Mouse (Mus musculus): ENCODE measurements around the gene Tmod1.

The Tmod1 gene

GRCm38 (mm10) chr4:46089524-46090125, 50.9 kb downstream of the Tmod1 start:
- no peak for DNase-seq (ENCODE audit: low spot score)

DNA sequence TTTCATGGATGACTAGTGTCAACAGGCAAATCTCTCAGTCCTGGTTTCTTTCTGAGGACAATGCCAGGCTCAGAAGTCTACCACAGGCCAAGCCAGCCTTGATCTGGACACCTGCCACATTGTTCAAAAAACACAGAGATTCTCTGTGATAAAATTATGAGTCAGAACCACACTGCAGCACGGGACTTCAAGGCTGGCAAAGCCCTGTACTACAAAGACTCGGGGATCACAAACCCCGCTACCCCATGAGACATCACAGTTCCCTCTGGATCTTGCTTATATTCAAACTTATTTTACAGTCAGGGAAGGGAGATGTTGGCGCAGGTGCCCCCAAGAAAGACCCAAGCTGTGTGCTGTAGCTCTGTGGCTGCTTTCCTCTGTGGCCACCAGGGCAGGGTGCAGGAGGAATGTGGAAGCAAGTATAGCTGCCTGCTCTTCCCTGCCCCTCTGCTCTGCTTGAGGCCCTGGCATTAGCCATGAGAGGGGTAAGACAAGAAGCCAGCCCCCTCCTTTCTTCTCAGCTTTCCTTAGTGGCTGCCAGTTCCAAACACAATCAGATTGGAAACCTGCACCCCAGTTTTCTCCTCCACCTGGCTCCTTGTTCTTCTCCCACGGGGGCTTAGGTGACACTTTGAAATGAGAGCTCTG, 53.8 kb downstream of the Tmod1 start:
- DNase-seq (ENCODE audit: low spot score) = no peak

DNA sequence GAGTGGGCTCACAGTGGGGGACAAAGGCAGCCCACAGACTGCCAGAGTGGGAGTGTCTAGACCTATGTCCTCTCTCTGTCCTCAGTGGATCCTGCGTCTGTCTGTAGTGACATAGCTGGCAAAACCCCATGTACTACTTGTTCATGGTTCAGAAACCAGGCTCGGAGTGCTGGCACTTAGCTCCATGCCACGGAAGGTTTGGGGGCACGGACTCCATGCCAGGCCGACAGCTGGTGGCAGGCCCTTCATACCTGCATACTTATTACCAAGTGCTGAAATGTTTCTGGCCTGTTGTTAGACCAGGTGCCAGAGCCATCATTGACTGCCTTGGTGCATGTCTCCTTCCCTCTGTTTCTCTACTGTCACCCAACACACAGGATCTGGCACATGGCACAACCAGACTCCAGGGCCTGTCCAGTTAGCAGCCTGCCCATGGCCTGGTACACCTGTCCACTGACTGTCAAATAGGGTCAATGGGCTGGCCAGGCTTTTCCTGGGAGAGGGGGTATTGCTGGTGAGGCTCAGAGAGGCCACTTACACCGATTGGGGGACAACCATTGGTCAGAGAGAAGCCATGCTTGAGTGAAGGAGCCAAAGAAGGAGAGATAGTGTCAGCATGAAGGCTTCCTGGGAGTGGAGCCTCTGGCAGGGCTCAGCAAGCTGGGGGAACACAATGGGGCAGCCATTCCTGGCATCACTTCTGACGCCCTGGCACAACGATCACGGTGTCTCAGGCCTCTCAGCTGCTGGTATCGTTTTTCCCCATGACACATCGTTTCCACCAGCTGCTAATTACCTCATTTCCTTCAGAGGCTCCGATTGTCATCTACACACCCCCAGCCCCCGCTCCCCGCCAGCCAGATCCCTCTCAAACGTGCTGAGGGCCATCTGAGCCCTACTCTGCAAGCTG, 56.4 kb downstream of the Tmod1 start:
- DNase-seq (ENCODE audit: low spot score) = no peak

- no peak for DNase-seq (ENCODE audit: low spot score)
Observed at GRCm38 (mm10) chr4:46095826-46096159, 57.1 kb downstream of the Tmod1 start.

DNA sequence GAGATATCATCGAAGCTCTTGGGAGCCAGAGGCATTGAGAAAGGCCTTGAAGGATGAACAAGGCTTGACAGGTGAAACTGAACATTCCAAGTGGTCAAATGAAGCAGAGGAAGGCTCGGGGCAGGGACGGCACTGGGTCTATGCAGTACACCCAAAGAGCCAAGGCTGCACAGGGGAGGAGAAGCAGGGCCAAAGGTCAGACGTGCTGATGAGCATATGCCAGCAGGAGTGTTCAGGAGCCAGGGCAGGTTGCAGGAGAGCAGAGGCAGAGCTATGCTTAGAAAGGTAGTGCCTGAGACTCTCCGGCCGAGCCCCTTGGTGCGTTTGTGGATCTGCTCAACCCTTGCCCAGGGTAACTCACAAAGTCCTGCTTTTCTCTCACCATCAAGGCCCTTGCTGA, 57.8 kb downstream of the Tmod1 start:
- DNase-seq (ENCODE audit: low spot score) = no peak

GRCm38 (mm10) chr4:46097591-46097990, 58.9 kb downstream of the Tmod1 start:
- no peak for DNase-seq (ENCODE audit: low spot score)

- DNase-seq (ENCODE audit: low spot score) = no peak
Observed at GRCm38 (mm10) chr4:46099132-46099531, 60.4 kb downstream of the Tmod1 start.

GRCm38 (mm10) chr4:46100539-46100938, 61.8 kb downstream of the Tmod1 start:
- DNase-seq (ENCODE audit: low spot score) = no peak

DNA sequence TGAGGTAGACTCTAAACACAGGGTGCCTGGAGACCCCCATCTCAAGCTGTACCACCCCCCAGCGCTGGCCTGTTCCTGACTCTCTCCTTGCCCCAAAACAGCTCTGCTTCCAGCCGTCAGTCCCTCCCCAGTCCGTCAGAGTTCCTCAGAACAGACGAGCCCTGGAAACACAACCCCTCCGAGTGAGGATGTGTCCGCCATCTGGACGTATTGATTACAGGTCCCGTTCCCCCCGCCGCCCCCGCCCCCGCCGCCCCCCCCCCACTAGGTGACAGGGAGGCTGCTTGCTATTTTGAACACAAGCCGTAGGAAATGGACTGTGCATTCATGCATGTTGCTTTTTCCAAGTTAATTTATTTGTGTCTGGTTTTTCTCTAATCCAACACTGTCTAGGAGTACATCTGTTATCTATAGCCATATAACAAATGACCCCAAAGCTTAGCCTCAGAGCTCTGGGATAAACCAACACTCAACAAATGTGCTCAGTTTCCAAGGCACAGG, 62.5 kb downstream of the Tmod1 start:
- DNase-seq (ENCODE audit: low spot score) = peak; percentile 55

DNA sequence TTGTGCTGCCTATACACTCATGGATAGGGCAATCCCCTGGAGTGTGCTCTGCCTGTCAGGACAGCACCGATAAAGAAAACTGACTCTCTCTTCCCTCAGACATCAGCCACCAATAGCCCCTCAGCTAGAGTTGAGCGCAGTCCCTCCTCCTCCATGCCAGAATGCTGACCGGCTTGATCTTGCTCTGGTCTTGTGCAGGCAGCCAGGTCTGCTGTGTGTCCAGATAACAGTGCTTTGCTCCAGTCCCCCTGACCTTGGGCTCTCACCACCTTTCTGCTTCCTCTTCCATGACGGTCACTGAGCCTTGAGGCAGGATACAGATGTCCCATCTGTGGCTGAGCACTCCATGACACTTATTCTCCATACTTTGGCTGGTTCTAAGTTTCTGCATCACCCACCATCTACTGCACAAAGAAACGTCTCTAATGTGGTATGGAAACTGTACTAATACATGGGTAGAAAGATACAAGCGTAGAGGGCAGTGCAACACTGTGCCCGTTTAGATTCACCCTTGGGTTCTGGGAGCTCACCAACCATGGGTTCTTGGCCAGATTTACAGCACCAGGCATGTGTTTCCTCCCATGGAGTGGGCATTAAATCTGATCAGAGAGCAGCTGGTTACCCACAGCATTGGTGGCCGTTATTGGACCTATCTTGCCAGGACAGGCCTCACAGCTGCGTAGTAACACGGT, 63.5 kb downstream of the Tmod1 start:
- no peak for DNase-seq (ENCODE audit: low spot score)

DNA sequence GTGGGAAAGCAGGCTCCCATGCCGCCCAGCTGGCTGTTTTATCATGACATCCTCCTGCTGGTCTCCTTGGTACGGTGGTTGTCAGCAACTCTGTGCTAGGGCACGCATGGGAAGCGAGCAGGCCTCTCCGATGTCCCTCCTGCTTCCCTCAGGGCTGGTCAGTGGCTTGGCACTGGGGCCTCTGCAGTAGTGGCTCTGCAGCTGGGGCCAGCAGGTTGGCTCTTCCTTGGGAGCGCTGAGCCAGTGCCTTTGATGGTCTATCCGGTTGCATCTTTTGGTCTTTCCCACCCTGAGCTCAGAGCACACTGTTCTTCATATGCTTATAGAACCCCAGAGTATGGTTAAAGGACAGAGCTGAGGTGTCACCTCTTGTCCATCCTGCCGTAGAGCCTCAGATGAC, 71.3 kb downstream of the Tmod1 start:
- DNase-seq (ENCODE audit: low spot score) = no peak

DNA sequence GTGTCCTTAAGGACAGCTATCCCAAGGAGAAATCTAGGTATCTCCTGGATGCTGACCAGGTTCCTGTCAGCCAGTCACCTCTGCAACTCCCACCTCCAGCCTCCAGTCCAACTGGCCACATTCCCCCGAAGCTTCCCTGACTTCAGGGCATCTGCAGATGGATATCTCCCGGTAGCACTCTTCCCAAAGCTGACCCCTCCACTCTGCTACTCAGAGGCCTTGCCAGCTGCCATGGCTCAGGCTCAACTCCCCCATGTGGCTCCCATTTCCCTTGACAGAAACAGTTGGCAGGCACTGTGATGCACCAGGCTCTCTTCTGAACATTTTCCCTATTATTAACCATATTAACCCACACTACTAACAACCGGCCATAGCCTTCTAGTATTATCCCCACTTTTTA, 72.6 kb downstream of the Tmod1 start:
- DNase-seq (ENCODE audit: low spot score) = no peak

DNA sequence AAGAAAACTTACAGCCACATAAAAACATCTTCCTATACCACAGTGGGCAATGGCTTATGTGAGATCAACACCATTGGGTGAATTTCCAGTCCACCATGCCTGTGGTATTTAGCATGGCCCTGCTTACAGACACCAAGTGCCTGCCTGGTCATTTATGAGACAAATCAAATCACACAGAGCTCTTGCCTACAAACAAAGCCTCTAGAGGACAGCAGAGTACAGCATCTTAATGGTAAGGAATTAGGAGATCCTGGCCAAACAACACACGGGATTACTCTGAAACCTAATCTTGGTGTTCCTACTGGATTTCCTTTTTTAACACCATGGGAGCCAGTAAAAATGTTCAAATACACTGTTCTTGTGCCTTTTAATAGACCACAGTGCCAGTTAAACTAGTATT, 76.6 kb downstream of the Tmod1 start:
- DNase-seq (ENCODE audit: low spot score) = no peak

DNA sequence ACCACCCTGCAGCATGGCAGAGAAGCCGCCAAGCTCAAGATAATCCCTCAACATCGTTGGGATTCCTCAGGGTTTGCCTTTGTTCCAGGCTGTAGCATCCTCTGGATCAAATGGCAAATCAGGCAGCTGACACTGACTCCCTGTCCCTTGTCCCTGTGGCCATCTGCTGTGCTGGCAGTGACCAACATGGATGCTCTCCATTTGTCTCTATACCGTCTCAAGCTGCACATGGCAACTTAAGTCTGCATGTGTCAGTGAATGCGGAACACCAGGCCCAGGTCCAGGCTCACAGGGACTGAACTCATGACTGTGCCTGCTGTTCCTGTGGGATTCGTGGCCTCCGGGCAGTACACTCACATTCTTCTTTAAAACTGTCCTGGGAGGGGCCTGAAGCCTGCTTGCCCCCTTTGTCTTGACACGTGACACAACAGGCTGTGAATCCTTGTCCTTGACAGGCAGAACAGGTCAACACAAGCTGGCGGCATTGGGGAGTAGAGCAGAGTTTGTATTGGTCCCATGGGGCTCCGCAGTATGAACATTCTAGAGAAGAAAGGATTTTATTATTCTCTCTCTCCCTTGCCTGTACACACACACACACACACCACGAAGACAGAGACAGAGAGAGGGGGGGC, 77.9 kb downstream of the Tmod1 start:
- DNase-seq (ENCODE audit: low spot score) = no peak

DNA sequence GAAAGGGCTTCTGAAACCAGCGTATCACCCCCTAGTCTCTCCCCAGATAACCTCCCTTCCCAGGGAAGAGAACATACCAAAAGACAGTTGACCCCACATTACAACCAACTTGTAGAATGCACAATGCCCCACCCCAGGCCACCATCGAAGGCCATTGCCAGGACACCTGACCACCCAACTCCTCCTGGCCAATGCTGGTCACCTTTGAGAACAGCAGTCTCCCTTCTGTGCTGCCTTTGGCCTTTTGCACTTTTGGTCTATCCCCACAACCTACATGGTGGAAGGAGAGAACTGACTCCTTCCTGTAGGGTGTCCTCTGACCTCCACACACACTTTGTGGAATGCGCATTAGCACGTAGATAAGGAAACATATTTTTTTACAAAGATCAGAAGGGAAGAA, 78.8 kb downstream of the Tmod1 start:
- DNase-seq (ENCODE audit: low spot score) = no peak

- DNase-seq (ENCODE audit: low spot score) = no peak
Observed at GRCm38 (mm10) chr4:46119514-46120094, 80.9 kb downstream of the Tmod1 start.

DNA sequence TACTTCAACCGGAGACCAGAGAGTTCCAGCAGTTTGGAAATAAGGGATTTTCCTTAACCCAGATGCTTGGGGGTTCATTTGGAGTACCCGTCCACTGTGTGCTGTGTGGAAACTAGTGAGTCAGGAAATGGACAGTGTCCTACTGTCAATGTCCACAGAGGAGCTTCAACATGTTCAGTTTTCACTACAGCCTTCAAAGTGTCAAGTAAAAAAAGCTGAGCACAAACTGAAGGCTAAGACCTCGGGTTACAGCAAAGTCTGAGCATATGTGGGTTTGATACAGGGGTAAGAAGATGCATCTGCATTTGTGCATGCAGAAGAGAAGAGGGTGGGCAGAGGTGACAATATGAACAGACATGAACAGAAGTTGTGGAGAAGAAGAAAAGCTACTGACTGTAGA, 82.0 kb downstream of the Tmod1 start:
- DNase-seq (ENCODE audit: low spot score) = no peak

DNA sequence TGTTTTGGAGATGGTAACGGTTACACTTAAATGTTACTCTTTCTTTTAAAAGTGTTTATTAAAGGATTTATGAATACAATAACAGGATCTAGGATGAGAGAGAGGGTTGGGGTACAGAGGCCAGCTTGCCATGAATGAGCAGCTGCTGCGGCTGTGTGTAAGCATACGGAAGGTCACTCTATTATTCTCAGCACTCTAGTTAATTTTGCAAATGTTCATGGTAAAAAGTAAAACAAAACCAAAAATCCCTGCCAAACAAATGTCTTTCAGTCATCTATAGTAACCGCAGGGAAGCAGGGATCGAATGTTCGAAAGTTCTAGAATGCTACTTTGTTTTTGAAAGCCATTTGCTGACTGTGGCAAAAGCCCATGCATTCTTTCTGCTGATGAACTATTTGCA, 84.6 kb downstream of the Tmod1 start:
- no peak for DNase-seq (ENCODE audit: low spot score)

DNA sequence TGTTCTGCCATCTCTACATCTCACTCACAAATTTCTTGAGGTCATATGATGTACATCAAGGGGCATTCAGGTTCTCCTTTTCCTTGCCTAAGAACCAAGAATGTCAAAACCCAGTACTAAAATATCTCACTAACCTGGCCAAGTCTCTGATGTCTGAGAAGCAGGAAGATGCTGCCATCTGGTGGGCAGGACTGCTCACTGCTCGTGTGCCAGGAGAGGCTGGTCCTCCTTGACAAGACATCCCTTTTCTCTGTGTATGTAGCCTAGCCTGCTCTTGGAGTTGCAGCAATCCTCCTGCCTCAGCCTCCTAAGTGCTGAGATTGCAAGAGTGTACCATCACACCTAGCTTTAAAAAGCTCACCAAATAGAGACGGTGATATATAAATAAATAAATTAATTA, 87.8 kb downstream of the Tmod1 start:
- DNase-seq (ENCODE audit: low spot score) = peak; percentile 18

DNA sequence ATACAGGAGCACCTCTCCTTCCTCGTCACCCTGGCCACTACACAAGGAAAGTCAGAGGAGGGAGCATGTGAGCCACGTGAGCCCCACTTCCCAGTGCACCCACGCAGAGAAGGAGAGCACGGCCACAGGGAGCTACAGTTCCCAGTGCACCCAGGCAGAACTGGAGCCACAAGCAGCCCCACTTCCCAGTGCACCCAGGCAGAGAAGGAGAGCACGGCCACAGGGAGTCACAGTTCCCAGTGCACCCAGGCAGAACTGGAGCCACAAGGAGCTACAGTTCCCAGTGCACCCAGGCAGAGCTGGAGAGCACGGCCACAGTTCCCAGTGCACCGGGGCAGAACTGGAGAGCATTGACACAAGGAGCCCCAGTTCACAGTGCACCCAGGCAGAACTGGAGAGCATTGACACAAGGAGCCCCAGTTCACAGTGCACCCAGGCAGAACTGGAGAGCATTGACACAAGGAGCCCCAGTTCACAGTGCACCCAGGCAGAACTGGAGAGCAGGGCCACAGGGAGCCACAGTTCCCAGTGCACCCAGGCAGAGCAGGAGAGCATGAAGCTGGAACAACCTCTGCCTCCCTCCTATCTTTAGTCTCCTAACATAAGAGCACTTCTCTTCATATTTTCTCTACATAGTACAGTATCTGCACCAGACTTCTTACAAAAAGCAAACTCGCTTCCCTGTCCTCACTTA, 90.7 kb downstream of the Tmod1 start:
- DNase-seq (ENCODE audit: low spot score) = no peak

DNA sequence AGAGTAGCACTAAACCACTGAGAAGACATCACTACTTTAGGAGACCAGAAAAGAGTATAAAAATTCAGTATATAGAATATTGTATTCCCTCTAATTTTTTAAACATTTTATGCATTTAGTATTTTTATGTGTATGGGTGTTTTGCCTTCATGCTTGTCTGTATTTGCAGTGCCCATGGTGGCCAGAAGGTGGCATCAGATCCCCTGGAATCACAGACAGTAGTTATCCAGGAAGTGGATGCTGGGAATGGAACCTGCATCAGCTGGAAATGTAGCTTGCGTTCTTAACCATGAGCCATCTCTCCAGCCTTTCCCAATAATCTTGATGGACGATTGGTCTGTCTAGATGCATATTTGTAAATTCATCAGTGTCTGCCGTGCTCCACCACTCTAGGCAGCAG, 91.5 kb downstream of the Tmod1 start:
- DNase-seq (ENCODE audit: low spot score) = peak; percentile 30

All from yolk sac, embryonic 10.5 days (tissue).